9 mouse cellular contexts compared by ENCODE assay signal in the genomic region with DNA sequence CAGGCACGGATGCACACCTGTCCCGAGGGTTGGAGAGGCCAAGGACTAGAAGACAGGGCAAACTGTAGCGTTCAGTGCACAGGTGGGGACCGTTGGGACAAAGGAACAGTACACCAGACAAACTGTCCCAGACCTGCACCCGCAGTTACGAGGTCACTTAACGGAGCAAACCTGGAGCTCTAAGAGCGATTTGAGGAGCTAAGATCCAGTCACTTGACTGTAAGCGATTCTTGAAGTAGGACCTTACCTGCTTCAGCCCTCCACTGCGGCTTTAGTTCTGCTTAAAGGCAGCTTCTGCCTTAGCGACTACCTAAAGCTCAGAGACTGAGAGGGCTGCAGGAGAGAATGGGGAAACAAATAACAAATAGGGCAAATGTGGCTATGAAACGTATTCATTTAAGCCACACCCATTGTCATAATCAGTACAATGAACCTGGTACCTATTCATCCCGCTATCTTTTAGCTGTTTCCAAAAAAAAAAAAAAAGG. TPM values are rescaled to one million over a fixed set of nuclear protein-coding genes. Genes with fewer than 3 reads are reported as not detected.
DNase-seq lines count a peak whose midpoint lies in the region; ATAC-seq and TF ChIP-seq lines count a peak whose summit lies in the region.
"Had no signal": no experiment of that assay in that cellular context is flagged by ENCODE, and none has a peak within 500 bp of the region (broad histone marks: within the 10 kb centered on the region; RNA-seq: fewer than 3 reads in every experiment).

No protein-coding gene starts in this region.

- H3K4me3 ChIP-seq in erythroblast, embryonic 14.5 days (replicated peaks): peak overlapping the region; percentile 7
- peak overlapping the region; percentile 93 for H3K4me3 ChIP-seq in testis, adult 2 months (ENCODE audit: control insufficient read depth, low read depth, low read length)
- H3K4me3 ChIP-seq in liver, embryonic 15.5 days (replicated peaks): peak overlapping the region; percentile 33; the same call in 1 of the 2 replicates
- H3K4me3 ChIP-seq in stomach, postnatal 0 days (ENCODE audit: low read depth, low read length): peak overlapping the region; percentile 26

- no peak for TF ChIP-seq EP300 in stomach, postnatal 0 days (optimal IDR thresholded peaks at IDR 0.05)

- peak overlapping the region; percentile 79 for H3K27ac ChIP-seq in testis, adult 2 months (ENCODE audit: control insufficient read depth, insufficient read depth, low read depth, low read length)
- H3K27ac ChIP-seq in liver, embryonic 15.5 days (replicated peaks): no peak overlapping the region
- no peak overlapping the region for H3K27ac ChIP-seq in stomach, postnatal 0 days (replicated peaks)

- peaks cover 5% of the 10 kb centered on the region for H3K4me1 ChIP-seq in erythroblast, embryonic 14.5 days (ENCODE audit: control insufficient read depth)
- peaks cover 8% of the 10 kb centered on the region for H3K4me1 ChIP-seq in testis, adult 2 months (ENCODE audit: control insufficient read depth, insufficient read depth, low read length)
- no peaks in the 10 kb centered on the region; the same call in 1 of the 2 replicates for H3K4me1 ChIP-seq in liver, embryonic 15.5 days (replicated peaks)
- 0 out of 2 replicates have a peak, but pooled peaks cover 3% of the 10 kb centered on the region for H3K4me1 ChIP-seq in stomach, postnatal 0 days (replicated peaks; ENCODE audit: control insufficient read depth, insufficient read depth)

- TF ChIP-seq CTCF in testis, adult 2 months (IDR thresholded peaks at IDR 0.05; ENCODE audit: control insufficient read depth, insufficient read depth, insufficient replicate concordance, low read depth, low read length): no peak
- no peak for TF ChIP-seq CTCF in stomach, postnatal 0 days (IDR thresholded peaks at IDR 0.05; ENCODE audit: low read depth)

- no peak for DNase-seq in testis, postnatal 14 days (ENCODE audit: low spot score)
- no peak for DNase-seq in stomach, postnatal 0 days (ENCODE audit: low spot score)
- no peak for DNase-seq in spleen, postnatal 10 days (ENCODE audit: low spot score in 2 of 2)
- no peak for DNase-seq in spleen, postnatal 4 days (ENCODE audit: low spot score in 2 of 2)

- H3K9me3 ChIP-seq in erythroblast, embryonic 14.5 days (ENCODE audit: control insufficient read depth, low read length): no peaks in the 10 kb centered on the region
- H3K9me3 ChIP-seq in liver, embryonic 15.5 days (replicated peaks): no peaks in the 10 kb centered on the region
- H3K9me3 ChIP-seq in stomach, postnatal 0 days (ENCODE audit: control insufficient read depth, low read length): no peaks in the 10 kb centered on the region

- no peak for TF ChIP-seq POLR2A in testis, adult 2 months (IDR thresholded peaks at IDR 0.05; ENCODE audit: control insufficient read depth, low read depth, low read length)

- peak overlapping the region; percentile 53 for H3K4me2 ChIP-seq in liver, embryonic 15.5 days
- peak overlapping the region; percentile 46 for H3K4me2 ChIP-seq in stomach, postnatal 0 days (replicated peaks; ENCODE audit: low read depth)

- 28% methylated on average over 13 of the region's 13 CpGs for WGBS in liver, embryonic 15.5 days (ENCODE audit: insufficient replicate concordance)
- WGBS in stomach, postnatal 0 days: 34% methylated on average over 13 of the region's 13 CpGs

- no peak for ATAC-seq in erythroblast, adult 5-6 weeks (replicated peaks; ENCODE audit: low FRiP score, poor library complexity, severe bottlenecking)
- ATAC-seq in liver, embryonic 15.5 days (ENCODE audit: insufficient read depth): no peak
- no peak for ATAC-seq in stomach, postnatal 0 days (ENCODE audit: low FRiP score, low TSS enrichment)

- H3K36me3 ChIP-seq in erythroblast, embryonic 14.5 days (ENCODE audit: control insufficient read depth): no peaks in the 10 kb centered on the region
- no peaks in the 10 kb centered on the region for H3K36me3 ChIP-seq in testis, adult 2 months (ENCODE audit: control insufficient read depth, insufficient read depth, low read length)
- no peaks in the 10 kb centered on the region for H3K36me3 ChIP-seq in liver, embryonic 15.5 days (replicated peaks)
- no peaks in the 10 kb centered on the region for H3K36me3 ChIP-seq in stomach, postnatal 0 days (ENCODE audit: control insufficient read depth, insufficient read depth, low read length)

- no peak overlapping the region for H3K9ac ChIP-seq in liver, embryonic 15.5 days
- H3K9ac ChIP-seq in stomach, postnatal 0 days (ENCODE audit: low read length): no peak overlapping the region

- peaks cover 4% of the 10 kb centered on the region; the same call in 1 of the 2 replicates for H3K27me3 ChIP-seq in erythroblast, embryonic 14.5 days (ENCODE audit: control insufficient read depth)
- no peaks in the 10 kb centered on the region for H3K27me3 ChIP-seq in testis, adult 2 months (ENCODE audit: control insufficient read depth, insufficient read depth, low read length)
- H3K27me3 ChIP-seq in liver, embryonic 15.5 days: no peaks in the 10 kb centered on the region
- no peaks in the 10 kb centered on the region for H3K27me3 ChIP-seq in stomach, postnatal 0 days (ENCODE audit: control insufficient read depth, insufficient read depth, low read length)

RNA-seq across cellular contexts. Expression of a gene that starts 0.3 kb away (rescaled TPM):
- polyA plus RNA-seq in erythroblast, embryonic 14.5 days (2012): not detected in 2 replicates
- not detected in 2 replicates for total RNA-seq in erythroblast, adult 5-6 weeks (2015; ENCODE audit: low replicate concordance)
- not detected in 2 replicates for total RNA-seq in erythroblast, adult 5-6 weeks (2017; ENCODE audit: low replicate concordance)
- 34.7 and 41.3 TPM in 2 replicates for polyA plus RNA-seq in testis, adult 2 months (2012; rRNA removed)
- polyA plus RNA-seq in liver, embryonic 15.5 days (2015; fragmentation: Nextera tagmentation; extraction: Ambion mirVana): 0.03 and 0.12 TPM in 2 replicates
- 0.04 and 0.11 TPM in 2 replicates for polyA plus RNA-seq in stomach, postnatal 0 days (2015; fragmentation: Nextera tagmentation; extraction: Ambion mirVana)
- total RNA-seq: adrenal gland, adult 2 months had no signal
- polyA plus RNA-seq: adrenal gland, adult 2 months had no signal

Comparison
In these comparisons a context has a peak if more than half of its experiments do, and no peak if none do; other contexts are left out.
1. H3K4me3 ChIP-seq: peak in every context shown above with its lines; median percentile 93 in testis, adult 2 months; 33 in liver, embryonic 15.5 days; 26 in stomach, postnatal 0 days; 7 in erythroblast, embryonic 14.5 days.
2. RNA of a gene that starts 0.3 kb away (polyA plus RNA-seq): 34.7 to 41.3 TPM in testis, adult 2 months; 0.04 to 0.11 TPM in stomach, postnatal 0 days, 0.03 to 0.12 TPM in liver, embryonic 15.5 days and not detected in erythroblast, embryonic 14.5 days; every median in the first group is over 10 times any median in the second.